Mouse (Mus musculus): ENCODE measurements around the gene Prss2. TPM values are rescaled to one million over a fixed set of nuclear protein-coding genes. Genes with fewer than 3 reads are reported as not detected.

Prss2 gene
- polyA plus RNA-seq, 1 experiment = not detected

GRCm38 (mm10) chr6:41565261-41565660, 43.7 kb downstream of the Prss2 start:
- no peak overlapping the region for H3K4me3 ChIP-seq (ENCODE audit: insufficient read depth, low read depth, low read length)
- TF ChIP-seq POLR2A (IDR thresholded peaks at IDR 0.05; ENCODE audit: low read depth, low read length) (no peak), CTCF (conservative IDR thresholded peaks at IDR 0.05; ENCODE audit: insufficient read depth, insufficient read length, low read depth, low read length) (no peak)
- 54% methylated on average over 1 of the region's 1 CpGs for WGBS
- no peaks in the 10 kb centered on the region for H3K36me3 ChIP-seq (ENCODE audit: control insufficient read depth, insufficient read depth, low read length)
- H3K4me1 ChIP-seq (ENCODE audit: control insufficient read depth, insufficient read depth, low read length) = no peaks in the 10 kb centered on the region
- DNase-seq = no peak
- no peaks in the 10 kb centered on the region for H3K27me3 ChIP-seq (replicated peaks; ENCODE audit: control insufficient read depth, insufficient read depth, low read length)
- H3K27ac ChIP-seq (ENCODE audit: insufficient read depth, low read depth, low read length) = no peak overlapping the region

DNA sequence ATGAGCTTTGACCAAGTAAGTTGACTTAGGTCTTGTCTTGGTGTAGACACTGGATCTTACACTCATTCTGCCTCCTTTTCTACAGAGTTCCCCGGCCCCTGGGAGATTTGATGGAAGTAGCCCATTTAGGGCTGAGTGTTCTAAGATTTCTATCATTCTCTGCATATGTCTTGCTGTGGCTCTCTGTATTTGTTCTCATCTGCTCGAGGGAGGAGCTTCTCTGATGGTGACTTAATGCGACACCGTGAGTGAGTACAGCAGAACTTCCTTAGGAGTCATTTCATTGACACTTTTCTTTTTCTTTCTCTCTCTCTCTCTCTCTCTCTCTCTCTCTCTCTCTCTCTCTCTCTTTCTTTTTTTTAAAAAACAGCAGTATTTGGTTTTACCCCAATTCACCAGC, 45.4 kb downstream of the Prss2 start:
- Histone ChIP-seq H3K27ac (ENCODE audit: insufficient read depth, low read depth, low read length) (no peak overlapping the region), H3K4me1 (ENCODE audit: control insufficient read depth, insufficient read depth, low read length) (no peaks in the 10 kb centered on the region), H3K27me3 (replicated peaks; ENCODE audit: control insufficient read depth, insufficient read depth, low read length) (no peaks in the 10 kb centered on the region), H3K4me3 (ENCODE audit: insufficient read depth, low read depth, low read length) (no peak overlapping the region), H3K36me3 (ENCODE audit: control insufficient read depth, insufficient read depth, low read length) (no peaks in the 10 kb centered on the region)
- TF ChIP-seq POLR2A (IDR thresholded peaks at IDR 0.05; ENCODE audit: low read depth, low read length) (no peak), CTCF (conservative IDR thresholded peaks at IDR 0.05; ENCODE audit: insufficient read depth, insufficient read length, low read depth, low read length) (no peak)
- no peak for DNase-seq
- WGBS = 87% methylated on average over 4 of the region's 4 CpGs

GRCm38 (mm10) chr6:41569078-41569477, 47.5 kb downstream of the Prss2 start:
- H3K27me3 ChIP-seq (replicated peaks; ENCODE audit: control insufficient read depth, insufficient read depth, low read length) = no peaks in the 10 kb centered on the region
- TF ChIP-seq POLR2A (IDR thresholded peaks at IDR 0.05; ENCODE audit: low read depth, low read length) = no peak
- no peak for TF ChIP-seq CTCF (conservative IDR thresholded peaks at IDR 0.05; ENCODE audit: insufficient read depth, insufficient read length, low read depth, low read length)
- H3K4me1 ChIP-seq (ENCODE audit: control insufficient read depth, insufficient read depth, low read length) = no peaks in the 10 kb centered on the region
- H3K4me3 ChIP-seq (ENCODE audit: insufficient read depth, low read depth, low read length) = no peak overlapping the region
- 76% methylated on average over 3 of the region's 3 CpGs for WGBS
- no peaks in the 10 kb centered on the region for H3K36me3 ChIP-seq (ENCODE audit: control insufficient read depth, insufficient read depth, low read length)
- no peak overlapping the region for H3K27ac ChIP-seq (ENCODE audit: insufficient read depth, low read depth, low read length)
- DNase-seq = no peak

Other genes with a start within 250 kb of the Prss2 start
- gene Try4, start 219.5 kb upstream of the Prss2 start, polyA plus RNA-seq (2012; rRNA removed) = 0.20 TPM in 1 of 2 replicates, not detected in the other
- gene Try5, start 204.9 kb upstream of the Prss2 start, polyA plus RNA-seq (2012; rRNA removed) = not detected in 2 replicates
- not detected in 2 replicates for gene Try10, start 167.7 kb upstream of the Prss2 start, polyA plus RNA-seq (2012; rRNA removed)
- gene Prss3, start 144.1 kb upstream of the Prss2 start, polyA plus RNA-seq (2012; rRNA removed) = not detected in 2 replicates
- not detected in 2 replicates for gene Gm5771, start 129.4 kb upstream of the Prss2 start, polyA plus RNA-seq (2012; rRNA removed)
- not detected in 2 replicates for gene Gm10334, start 75.6 kb upstream of the Prss2 start, polyA plus RNA-seq (2012; rRNA removed)
- not detected in 2 replicates for gene Prss1, start 62.9 kb upstream of the Prss2 start, polyA plus RNA-seq (2012; rRNA removed)
- 4.0 and 5.6 TPM in 2 replicates for gene Ephb6, start 83.7 kb downstream of the Prss2 start, polyA plus RNA-seq (2012; rRNA removed)
- 0.72 and 1.0 TPM in 2 replicates for gene Trpv6, start 114.6 kb downstream of the Prss2 start, polyA plus RNA-seq (2012; rRNA removed)
- gene Trpv5, start 159.0 kb downstream of the Prss2 start, polyA plus RNA-seq (2012; rRNA removed) = 6.6 and 12.4 TPM in 2 replicates
- 0.75 and 0.99 TPM in 2 replicates for gene Llcfc1, start 162.6 kb downstream of the Prss2 start, polyA plus RNA-seq (2012; rRNA removed)
- 0.04 and 0.13 TPM in 2 replicates for gene Kel, start 182.6 kb downstream of the Prss2 start, polyA plus RNA-seq (2012; rRNA removed)